Mouse (Mus musculus) heart, embryonic 16.5 days (tissue): Measurements from ENCODE around the gene Pam. TPM values are rescaled to one million over a fixed set of nuclear protein-coding genes. Genes with fewer than 3 reads are reported as not detected.

Experiments used
- ATAC-seq: fragments of 200-750 bp; cut with Nextera tagmentation; replicated peaks from 2 replicates; pipeline ENCODE4 v1.8.0; 2017; ENCODE audit warnings: moderate number of reproducible peaks; ENCODE audit not compliant: insufficient read depth, low FRiP score; ENCODE audit errors: extremely low read depth
- H3K27ac ChIP-seq: fragments of 300-500 bp; sonication (generic); 2 replicates; pipeline ENCODE4 v1.5.1; 2014; ENCODE audit warnings: mild to moderate bottlenecking, low read length, control low read depth, moderate library complexity
- H3K27me3 ChIP-seq: fragments of 300-500 bp; sonication (generic); 2 replicates; pipeline ENCODE4 v1.6.1; 2014; ENCODE audit warnings: low read length, mixed read lengths; ENCODE audit not compliant: control insufficient read depth, insufficient read depth
- H3K36me3 ChIP-seq: fragments of 300-500 bp; sonication (generic); 2 replicates; pipeline ENCODE4 v1.6.1; 2014; ENCODE audit not compliant: control insufficient read depth, insufficient read depth
- H3K4me1 ChIP-seq: fragments of 300-500 bp; sonication (generic); 2 replicates; pipeline ENCODE4 v1.6.1; 2014; ENCODE audit warnings: low read length, mixed read lengths; ENCODE audit not compliant: control insufficient read depth, insufficient read depth
- H3K4me2 ChIP-seq: fragments of 300-500 bp; sonication (generic); 2 replicates; pipeline ENCODE4 v1.6.1; 2014; ENCODE audit warnings: low read depth, mild to moderate bottlenecking, control low read depth, low read length
- H3K4me3 ChIP-seq: fragments of 300-500 bp; sonication (generic); 2 replicates; pipeline ENCODE4 v1.5.1; 2014; ENCODE audit warnings: mild to moderate bottlenecking, control low read depth, low read length
- H3K9ac ChIP-seq: fragments of 300-500 bp; sonication (generic); 2 replicates; pipeline ENCODE4 v1.6.1; 2014; ENCODE audit warnings: low read length, control low read depth
- H3K9me3 ChIP-seq: fragments of 300-500 bp; sonication (generic); replicated peaks from 2 replicates; pipeline ENCODE4 v1.6.1; 2016; ENCODE audit warnings: low read length; ENCODE audit not compliant: control insufficient read depth
- WGBS: fragments of 180-500 bp; shearing (Covaris S2); extraction: QIAGEN DNeasy Blood & Tissue Kit; methylation state at CpG from one replicate; pipeline ENCODE4 v1.1.7; 2014; 5-methylcytosine and 5-hydroxymethylcytosine counted together
- polyA plus RNA-seq: library from polyadenylated mRNA; unstranded; fragments of >200 nt; fragmentation: Nextera tagmentation; extraction: Ambion mirVana; gene quantifications from 2 replicates; pipeline ENCODE4 v1.2.1, GENCODE M21; 2015

Pam gene
- polyA plus RNA-seq, 1 experiment from 2014 or later: 434 TPM

GRCm38 (mm10) chr1:98084596-98085274 lies 10.7 kb downstream of the Pam start:
- Histone ChIP-seq H3K36me3 (no peaks in the 10 kb centered on the region), H3K9me3 (no peaks in the 10 kb centered on the region), H3K27ac (peak overlapping the region; percentile 81), H3K4me3 (no peak overlapping the region), H3K4me2 (peak overlapping the region; percentile 31), H3K4me1 (peaks cover 42% of the 10 kb centered on the region), H3K27me3 (no peaks in the 10 kb centered on the region), H3K9ac (peak overlapping the region; percentile 3; the same call in 1 of the 2 replicates)
- WGBS: 49% methylated on average over 13 of the region's 13 CpGs
- ATAC-seq: peak; percentile 74

- no peak for ATAC-seq
- no peaks in the 10 kb centered on the region for H3K36me3 ChIP-seq
- H3K27ac ChIP-seq: peak overlapping the region; percentile 56; the same call in 1 of the 2 replicates
- peaks cover 45% of the 10 kb centered on the region for H3K4me1 ChIP-seq
- no peak overlapping the region for H3K9ac ChIP-seq
- H3K4me2 ChIP-seq: no peak overlapping the region
- no peaks in the 10 kb centered on the region for H3K27me3 ChIP-seq
- H3K4me3 ChIP-seq: no peak overlapping the region
- no peaks in the 10 kb centered on the region for H3K9me3 ChIP-seq
- 79% methylated on average over 3 of the region's 3 CpGs for WGBS
Observed at GRCm38 (mm10) chr1:98083508-98083907, 11.9 kb downstream of the Pam start.

- H3K4me2 ChIP-seq: no peak overlapping the region
- ATAC-seq: no peak
- no peaks in the 10 kb centered on the region for H3K27me3 ChIP-seq
- H3K36me3 ChIP-seq: no peaks in the 10 kb centered on the region
- H3K4me3 ChIP-seq: no peak overlapping the region
- 61% methylated on average over 6 of the region's 6 CpGs for WGBS
- H3K9me3 ChIP-seq: no peaks in the 10 kb centered on the region
- H3K9ac ChIP-seq: no peak overlapping the region
- peak overlapping the region; percentile 56; the same call in 1 of the 2 replicates for H3K27ac ChIP-seq
- H3K4me1 ChIP-seq: peaks cover 42% of the 10 kb centered on the region
Observed at GRCm38 (mm10) chr1:98082988-98083387, 12.5 kb downstream of the Pam start.

- 58% methylated on average over 2 of the region's 2 CpGs for WGBS
- H3K4me1 ChIP-seq: peaks cover 39% of the 10 kb centered on the region
- no peak overlapping the region for H3K27ac ChIP-seq
- no peak overlapping the region for H3K4me2 ChIP-seq
- H3K27me3 ChIP-seq: no peaks in the 10 kb centered on the region
- H3K9me3 ChIP-seq: no peaks in the 10 kb centered on the region
- no peak for ATAC-seq
- no peak overlapping the region for H3K4me3 ChIP-seq
- no peaks in the 10 kb centered on the region for H3K36me3 ChIP-seq
- H3K9ac ChIP-seq: no peak overlapping the region
Observed at GRCm38 (mm10) chr1:98080431-98080830, 15.0 kb downstream of the Pam start.

GRCm38 (mm10) chr1:98079640-98080039 lies 15.8 kb downstream of the Pam start:
- no peak overlapping the region for H3K27ac ChIP-seq
- H3K4me3 ChIP-seq: no peak overlapping the region
- no peaks in the 10 kb centered on the region for H3K36me3 ChIP-seq
- ATAC-seq: no peak
- WGBS: 38% methylated on average over 7 of the region's 7 CpGs
- no peak overlapping the region for H3K4me2 ChIP-seq
- H3K9me3 ChIP-seq: no peaks in the 10 kb centered on the region
- H3K9ac ChIP-seq: no peak overlapping the region
- H3K27me3 ChIP-seq: no peaks in the 10 kb centered on the region
- H3K4me1 ChIP-seq: peaks cover 32% of the 10 kb centered on the region

- ATAC-seq: no peak
- H3K4me1 ChIP-seq: peaks cover 24% of the 10 kb centered on the region
- no peak overlapping the region for H3K27ac ChIP-seq
- H3K4me2 ChIP-seq: no peak overlapping the region
- no peak overlapping the region for H3K9ac ChIP-seq
- H3K9me3 ChIP-seq: no peaks in the 10 kb centered on the region
- H3K36me3 ChIP-seq: no peaks in the 10 kb centered on the region
- no peak overlapping the region for H3K4me3 ChIP-seq
- H3K27me3 ChIP-seq: no peaks in the 10 kb centered on the region
- 88% methylated on average over 7 of the region's 7 CpGs for WGBS
Observed at GRCm38 (mm10) chr1:98078735-98079134, 16.7 kb downstream of the Pam start.

- Histone ChIP-seq H3K9me3 (no peaks in the 10 kb centered on the region), H3K27ac (no peak overlapping the region), H3K4me2 (no peak overlapping the region), H3K4me1 (peaks cover 4% of the 10 kb centered on the region; the same call in 1 of the 2 replicates), H3K4me3 (no peak overlapping the region), H3K27me3 (no peaks in the 10 kb centered on the region), H3K36me3 (no peaks in the 10 kb centered on the region), H3K9ac (no peak overlapping the region)
- ATAC-seq: no peak
- 59% methylated on average over 4 of the region's 4 CpGs for WGBS
Observed at GRCm38 (mm10) chr1:98073826-98074225, 21.6 kb downstream of the Pam start.

GRCm38 (mm10) chr1:98073127-98073526 lies 22.3 kb downstream of the Pam start:
- WGBS: 76% methylated on average over 2 of the region's 2 CpGs
- no peak overlapping the region for H3K4me3 ChIP-seq
- H3K27me3 ChIP-seq: no peaks in the 10 kb centered on the region
- H3K4me2 ChIP-seq: no peak overlapping the region
- no peaks in the 10 kb centered on the region for H3K9me3 ChIP-seq
- H3K27ac ChIP-seq: no peak overlapping the region
- no peak overlapping the region for H3K9ac ChIP-seq
- no peak for ATAC-seq
- peaks cover 4% of the 10 kb centered on the region; the same call in 1 of the 2 replicates for H3K4me1 ChIP-seq
- no peaks in the 10 kb centered on the region for H3K36me3 ChIP-seq

GRCm38 (mm10) chr1:98072045-98072444 lies 23.4 kb downstream of the Pam start:
- Histone ChIP-seq H3K9me3 (peaks cover 3% of the 10 kb centered on the region), H3K4me3 (no peak overlapping the region), H3K4me2 (no peak overlapping the region), H3K9ac (no peak overlapping the region), H3K4me1 (peaks cover 4% of the 10 kb centered on the region; the same call in 1 of the 2 replicates), H3K27ac (no peak overlapping the region), H3K27me3 (no peaks in the 10 kb centered on the region), H3K36me3 (no peaks in the 10 kb centered on the region)
- 50% methylated on average over 6 of the region's 6 CpGs for WGBS
- ATAC-seq: no peak
